Mouse (Mus musculus) WW6 (cell line): ENCODE results near the gene Prdm11.

Experiments used
- DNase-seq: peaks from one replicate; pipeline ENCODE4 v3.0.0-alpha.2; 2013; ENCODE audit warnings: low read depth, low spot score

The Prdm11 gene

DNA sequence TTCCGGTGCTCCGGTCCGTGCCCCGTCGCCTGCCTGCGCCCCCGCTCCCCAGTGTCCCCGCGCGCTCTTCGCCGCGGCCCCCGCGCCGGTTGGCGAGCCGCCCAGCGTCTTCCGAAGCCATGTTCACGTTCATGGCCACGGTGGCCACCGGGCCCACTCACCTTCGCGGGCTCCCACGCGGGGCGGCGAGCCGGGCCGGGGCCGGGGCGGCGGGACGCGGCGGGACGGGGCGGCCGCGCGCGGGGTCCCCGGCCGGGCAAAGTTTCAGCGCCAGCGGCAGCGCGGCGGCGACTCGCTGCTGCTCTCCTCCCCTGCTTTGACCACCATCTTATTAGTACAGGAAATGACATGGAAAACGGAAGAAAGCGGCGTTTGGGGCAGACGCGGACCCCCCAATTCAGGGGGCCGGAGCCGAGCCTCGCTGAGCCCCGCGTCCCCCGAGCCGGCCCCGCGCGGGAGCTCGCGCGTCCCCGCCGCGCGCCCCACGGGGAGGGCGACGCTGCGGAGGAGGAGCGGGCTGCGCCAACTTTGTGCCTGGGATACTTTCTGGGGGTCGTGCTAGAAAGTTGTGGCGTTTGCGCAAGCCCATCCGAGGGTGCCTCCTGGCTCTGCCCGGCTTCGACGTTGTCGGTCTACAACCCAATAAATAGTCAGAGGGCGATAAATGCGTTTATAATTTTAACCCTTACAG lies at the start of gene Prdm11:
TSS of gene Prdm11 (minus strand) at position 350 of the 691 bp plus-strand sequence.
- no peak for DNase-seq

DNA sequence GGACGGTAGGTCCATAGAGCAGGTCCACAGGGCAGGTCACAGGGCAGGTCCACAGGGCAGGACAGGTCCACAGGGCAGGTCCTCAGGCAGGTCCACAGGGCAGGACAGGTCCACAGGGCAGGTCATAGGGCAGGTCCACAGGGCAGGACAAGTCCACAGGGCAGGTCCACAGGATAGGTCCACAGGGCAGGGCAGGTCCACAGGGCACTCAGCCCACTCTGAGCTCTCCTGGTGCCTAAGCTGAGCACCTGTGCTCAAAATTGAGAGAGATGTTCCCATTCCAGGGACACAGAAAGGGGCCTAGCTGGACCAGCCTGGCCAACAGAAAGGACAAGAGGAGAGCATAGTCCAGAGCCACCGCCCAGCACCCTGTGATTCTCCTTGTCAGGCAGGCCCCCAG lies 46.4 kb upstream of the Prdm11 start:
- DNase-seq: no peak

DNA sequence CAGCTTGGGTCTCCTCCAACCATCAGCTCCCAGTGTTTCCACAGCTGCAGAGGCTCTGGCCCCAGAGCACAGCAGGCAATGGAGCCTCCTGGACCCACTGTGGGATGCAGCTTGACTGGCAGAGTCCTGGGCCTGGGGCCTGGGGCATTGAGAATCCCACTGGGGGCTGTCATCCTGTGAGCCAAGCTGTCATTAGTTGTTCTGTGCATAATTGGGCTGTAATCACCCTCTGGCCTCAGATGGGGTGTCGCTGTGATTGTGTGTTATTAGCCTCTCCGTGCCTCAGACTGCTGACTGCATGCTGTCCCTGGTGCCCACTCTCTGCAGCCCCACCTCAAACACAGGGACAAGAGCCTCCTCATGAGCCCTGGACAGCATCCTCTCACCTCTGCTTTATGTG lies 45.7 kb upstream of the Prdm11 start:
- DNase-seq: no peak

DNA sequence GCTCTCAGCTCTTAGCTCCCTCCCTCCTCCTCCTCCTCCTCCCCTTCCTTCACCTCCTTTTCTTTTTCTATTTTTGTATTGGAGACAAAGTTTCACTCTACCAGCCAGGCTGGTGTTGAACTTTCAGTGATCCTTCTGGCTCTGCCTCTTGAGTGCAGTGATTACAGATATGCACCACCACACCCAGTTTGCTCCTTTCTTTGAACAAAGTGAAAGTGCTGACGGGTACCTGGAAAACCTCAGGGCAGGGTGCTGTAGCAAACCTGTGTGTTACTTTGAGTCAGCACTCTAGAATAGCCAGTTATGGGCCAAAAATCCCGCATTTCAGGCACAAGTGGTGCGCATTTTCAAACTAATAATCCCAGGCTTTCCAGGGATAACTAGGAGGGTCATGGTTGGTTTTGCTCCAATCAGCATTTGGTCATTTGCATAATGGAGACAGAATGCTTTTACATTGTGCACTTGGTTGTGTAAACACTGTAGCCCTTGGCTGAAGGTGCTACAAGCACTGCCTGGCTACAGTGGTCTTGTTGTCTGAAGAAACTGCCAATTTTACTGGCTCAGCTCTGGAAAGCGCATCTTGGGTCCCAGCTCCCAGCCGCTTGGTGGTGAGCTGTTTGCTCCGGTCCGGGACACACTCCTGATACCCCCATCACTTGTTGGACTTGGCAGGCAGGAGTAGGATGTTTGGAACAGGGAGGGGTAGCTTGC lies 43.6 kb upstream of the Prdm11 start:
- no peak for DNase-seq

DNA sequence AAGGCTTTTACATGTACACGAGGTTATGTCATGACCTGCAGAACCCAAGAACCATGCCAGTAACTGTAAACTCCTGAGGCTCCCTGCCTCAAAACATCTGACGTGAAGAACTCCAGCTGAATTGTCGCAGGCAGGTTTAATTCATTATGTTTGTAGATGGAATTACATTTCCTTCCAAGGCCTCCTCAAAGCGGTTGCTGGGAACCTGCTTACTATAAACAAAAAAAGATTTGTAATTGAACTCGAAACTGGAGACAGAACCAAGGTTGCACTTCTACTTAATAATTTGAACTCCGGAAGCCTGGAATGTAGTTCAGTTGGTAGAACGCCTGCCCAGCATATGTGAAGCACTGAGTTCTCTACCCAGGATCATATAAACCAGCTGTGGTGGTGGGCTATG lies 42.0 kb upstream of the Prdm11 start:
- no peak for DNase-seq

DNA sequence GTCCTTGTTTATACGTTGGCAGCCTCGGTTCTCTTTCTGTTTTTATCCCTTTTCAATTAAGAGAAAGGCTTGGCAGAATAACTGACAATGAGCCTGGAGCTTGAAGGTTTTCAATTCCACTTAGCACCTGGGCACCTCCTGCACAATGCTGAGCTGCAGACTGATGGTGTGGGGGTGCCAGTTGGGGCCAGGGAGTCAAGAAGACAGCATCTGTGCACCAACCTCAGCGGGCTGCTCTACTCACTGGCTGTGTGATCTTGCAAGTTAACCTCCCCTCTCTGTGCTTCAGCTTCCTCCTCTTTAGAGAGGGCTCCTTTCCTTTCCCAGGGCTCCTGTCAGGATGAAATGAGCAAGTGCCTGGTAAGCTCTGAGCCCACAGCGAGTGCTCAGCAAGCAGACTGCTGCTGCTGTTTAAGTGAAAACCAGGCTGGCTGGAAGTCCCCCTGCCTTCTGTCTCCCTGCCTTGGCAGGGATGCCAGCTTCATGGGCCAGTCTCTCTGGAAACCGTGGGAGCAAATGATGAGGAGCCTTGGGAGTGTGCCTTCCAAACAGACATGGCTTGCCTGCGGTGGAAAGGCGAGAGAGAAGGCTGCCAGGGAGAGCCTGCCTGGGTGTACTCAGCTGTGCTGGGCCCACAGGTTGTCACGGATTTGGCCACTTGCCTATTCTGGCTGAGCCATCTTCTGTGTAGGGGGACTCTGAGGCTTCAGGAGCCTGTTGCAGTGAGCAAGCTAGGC lies 39.5 kb upstream of the Prdm11 start:
- no peak for DNase-seq

DNA sequence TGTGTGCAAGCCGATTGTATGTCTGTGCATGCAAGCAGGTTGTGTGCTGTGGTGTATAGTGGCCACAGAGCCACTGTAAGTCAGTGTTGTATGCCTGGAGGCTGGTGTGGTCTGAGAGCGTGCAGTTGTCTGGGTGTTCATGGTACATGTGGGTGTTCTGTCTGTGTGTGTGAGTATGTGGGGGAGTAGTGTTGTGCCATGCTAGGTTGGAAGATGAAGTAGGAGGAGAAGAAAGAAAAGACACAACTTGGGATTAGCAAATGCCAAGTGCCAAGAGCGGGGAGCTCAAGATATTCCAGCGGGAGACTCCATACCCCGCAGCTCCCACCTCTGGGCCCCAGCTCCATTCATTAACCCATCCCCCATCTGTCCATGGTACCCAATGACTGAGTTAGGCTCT lies 38.5 kb upstream of the Prdm11 start:
- no peak for DNase-seq

DNA sequence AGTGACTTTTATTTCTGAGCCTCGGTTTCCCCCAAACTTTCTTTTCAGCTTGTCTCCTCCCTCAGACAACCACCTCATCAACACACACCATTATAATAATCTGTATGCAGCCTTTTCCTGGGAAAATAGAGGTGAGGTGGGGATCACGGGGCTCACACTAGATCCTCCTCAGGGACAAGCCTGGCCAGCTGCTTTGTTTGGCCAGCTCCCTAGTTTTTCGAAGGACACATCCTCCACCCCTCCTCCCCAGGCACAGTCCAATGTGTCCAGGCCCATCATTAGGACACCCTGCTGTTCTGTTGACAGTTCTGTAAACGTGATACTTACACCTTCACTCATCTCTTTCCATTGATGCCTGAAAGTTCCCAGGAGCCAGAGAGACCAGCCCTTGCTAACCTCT lies 37.4 kb upstream of the Prdm11 start:
- DNase-seq: no peak

DNA sequence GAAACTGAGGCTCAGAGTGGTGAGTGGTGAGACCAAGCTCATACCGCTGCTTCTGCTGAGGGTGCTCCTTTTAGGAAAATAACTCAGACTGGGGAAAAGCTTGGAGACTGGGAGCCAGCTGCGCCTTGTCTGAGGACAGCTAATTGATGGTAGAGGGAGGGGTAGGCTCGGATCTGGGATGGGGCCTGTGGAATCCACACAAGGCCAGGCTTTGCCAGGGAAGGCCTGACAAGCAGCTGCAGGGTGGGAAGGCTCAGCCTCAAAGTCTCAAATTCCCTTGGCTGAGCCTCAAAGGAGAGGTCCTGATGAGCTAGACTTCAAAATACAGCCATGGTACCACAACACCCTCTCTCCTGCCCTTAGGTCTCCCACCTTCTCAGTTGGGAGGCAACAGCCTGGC lies 36.9 kb upstream of the Prdm11 start:
- no peak for DNase-seq

DNA sequence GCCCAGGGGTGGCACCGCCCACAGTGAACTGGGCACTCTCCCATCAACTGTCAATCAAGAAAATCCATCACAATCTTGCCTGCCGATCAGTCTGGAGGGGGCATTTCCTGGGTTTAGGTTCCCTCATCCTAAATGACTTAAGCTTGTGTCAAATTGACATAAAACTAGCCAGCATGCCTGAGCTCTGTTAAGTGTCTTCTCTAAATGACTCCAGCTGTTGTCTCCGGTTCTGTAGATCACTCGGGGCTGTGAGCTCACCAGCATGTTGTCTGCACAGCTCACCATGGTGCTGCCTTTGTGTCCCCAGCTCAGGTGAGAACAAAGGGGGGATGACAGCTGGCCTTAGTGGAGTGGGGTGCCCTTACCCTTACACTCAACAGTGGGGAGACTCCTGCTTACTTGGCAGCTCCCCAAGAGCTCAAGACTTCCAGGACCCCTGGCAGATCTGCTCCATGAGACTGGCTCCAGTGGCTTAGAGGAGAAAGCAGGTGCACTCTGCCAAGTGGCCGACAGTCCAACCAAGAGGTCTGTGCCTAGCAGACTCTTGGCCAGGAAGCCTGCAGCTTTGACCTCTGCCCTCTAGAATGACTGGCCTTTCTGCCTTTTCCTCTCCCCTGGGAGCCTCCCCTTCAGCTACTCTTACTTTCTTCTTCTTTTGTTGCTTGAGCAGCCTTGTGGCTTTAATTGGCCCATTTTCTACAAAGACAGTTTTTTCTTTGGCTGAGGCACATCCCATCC lies 35.1 kb upstream of the Prdm11 start:
- DNase-seq: no peak

DNA sequence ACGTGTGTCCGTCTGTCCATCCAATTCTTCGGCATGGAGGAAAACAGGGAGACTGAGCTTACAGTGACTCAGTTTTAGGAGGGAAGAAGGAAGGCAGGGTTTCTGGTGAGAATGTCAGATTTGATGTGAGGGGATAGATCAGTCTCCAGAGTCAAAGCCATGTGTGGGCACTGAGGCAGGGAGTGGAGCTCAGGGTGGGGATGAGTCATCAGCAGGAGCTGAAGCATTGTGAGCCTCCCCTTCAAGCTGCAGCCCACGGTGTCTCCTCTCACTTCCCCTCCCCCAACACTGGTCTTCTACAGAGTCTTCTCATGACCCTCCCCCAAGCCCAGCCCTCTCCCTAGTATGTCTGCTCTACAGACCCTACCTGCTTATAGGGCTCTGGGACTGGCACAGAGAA lies 33.4 kb upstream of the Prdm11 start:
- no peak for DNase-seq

DNA sequence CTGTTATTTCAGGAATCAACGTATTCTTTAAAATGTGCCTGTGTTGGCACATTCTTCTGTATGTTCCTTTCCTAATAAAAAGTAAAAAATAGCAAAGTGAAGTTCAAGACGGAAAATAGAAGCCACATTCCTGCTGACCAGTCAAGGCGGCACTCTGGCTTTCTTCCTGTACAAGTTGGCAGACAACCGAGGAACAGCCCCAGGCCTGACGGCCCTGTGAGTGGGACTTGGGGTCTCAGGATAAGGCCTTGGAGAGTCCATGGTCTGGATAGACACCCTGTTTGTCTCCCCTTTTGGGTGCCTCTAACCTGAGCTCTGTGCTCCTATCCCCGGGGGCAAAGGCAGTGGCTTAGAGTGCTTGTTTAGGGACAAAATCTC lies 30.6 kb upstream of the Prdm11 start:
- DNase-seq: no peak

DNA sequence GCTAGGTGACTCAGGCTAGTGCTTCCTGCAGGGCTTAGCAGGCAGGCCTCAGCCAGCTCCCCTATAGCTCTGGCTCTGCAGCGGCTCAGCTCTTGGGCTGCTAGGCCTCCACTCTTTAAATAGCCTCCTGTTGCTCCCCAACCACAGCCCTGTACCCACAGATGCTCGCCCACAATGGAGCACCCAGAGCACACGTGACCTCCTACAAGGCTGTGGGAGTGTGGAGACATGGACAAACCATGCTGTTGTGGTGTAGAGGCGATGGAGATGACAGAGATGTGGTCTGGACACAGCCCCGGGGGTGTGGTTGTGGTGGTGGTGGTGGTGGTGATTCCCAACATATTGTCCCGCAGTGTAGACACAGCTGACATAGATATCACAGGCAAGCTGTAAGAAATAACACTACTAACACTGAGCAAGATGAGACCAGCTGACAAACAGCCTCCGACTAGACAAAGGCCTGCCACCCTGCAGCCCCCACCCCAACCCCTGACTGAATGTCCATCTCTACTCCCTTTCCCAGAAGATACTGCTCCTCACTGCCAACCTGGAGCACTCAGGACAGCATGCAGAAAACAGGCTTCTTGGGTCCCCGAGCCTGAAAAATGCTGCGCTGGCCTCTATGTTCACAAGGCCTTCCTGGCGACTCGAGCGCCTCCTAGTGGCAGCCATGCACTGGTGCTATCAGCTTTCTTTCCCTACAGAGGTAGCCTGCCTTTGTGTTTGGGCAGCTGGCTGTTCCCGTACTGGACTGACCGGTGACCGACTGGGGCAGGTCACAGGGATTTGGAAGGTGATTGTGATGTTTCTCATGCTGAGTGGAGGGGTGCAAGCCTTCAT lies 30.0 kb upstream of the Prdm11 start:
- DNase-seq: peak; percentile 39

DNA sequence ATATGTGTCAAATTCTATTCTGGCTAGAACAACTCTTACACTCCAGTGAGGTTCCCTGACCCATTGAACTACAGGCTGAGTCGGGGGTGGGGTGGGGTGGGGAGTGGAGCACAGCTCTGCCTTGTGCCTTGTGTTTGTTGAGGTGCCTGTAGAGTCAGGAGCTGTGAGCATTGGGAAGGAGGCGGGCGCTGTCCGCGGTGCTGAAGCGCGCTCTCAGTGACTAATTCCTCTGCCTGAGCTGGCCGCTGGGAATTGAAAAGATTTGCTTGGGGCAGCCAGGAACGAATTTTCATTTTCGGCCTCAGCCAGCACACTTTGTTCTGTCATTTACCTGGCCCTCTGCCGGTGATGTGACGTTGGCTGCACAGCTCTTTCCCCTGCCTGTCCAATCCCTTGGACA lies 25.7 kb upstream of the Prdm11 start:
- peak; percentile 16 for DNase-seq

DNA sequence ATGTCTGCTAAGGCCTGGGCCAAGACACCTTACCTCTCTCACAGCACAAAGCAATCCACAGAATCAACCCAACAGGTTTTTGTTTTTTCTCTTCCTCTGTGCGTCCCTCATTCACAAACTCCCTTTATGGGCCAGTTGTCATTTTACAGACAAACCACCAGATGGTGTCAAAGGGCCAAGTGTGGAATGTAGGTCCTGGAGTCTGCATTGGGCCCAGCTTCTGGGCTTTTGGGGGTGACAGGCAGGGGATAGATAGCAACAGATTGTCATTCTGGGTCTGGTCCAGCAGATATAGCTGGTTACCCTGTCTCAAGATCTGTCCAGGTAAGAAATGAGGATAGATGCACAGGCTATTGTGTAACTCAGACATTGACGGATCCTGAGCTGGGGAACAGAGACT lies 23.0 kb upstream of the Prdm11 start:
- no peak for DNase-seq

DNA sequence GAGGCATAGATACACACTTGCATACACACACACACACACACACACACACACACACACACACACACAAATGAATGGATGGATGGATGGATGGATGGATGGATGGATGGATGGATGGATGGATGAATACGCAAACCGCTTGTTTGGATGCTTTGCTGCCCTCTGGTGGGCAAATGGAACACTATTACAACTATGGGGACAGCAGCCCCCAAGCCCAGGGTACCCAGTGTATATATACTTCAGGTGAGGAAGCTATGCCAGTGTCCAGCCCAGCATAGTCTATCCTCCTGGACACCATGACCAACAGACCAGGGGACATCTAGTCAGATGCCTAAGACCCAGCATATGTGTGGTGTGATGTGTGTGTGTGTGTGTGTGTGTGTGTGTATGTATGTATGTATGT lies 17.4 kb upstream of the Prdm11 start:
- DNase-seq: no peak

DNA sequence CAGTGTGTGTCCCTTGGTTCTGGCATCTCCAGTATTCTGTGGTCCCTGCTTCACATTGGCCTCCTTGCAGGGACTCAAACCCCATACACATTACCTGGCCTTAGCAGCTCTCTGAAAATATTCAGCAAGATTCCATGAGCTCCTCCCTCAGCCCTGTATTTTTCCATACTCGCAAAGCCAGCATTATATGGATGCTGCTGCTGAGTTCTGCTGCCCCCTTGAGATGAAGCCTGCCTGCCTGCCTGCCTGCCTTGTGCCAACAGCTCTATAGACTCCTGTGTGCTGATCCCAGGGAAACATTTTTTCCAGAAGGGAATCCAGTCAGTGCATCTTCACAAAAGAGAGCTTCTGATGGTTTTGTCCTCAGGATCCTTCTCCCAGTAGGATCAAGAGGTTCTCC lies 5.9 kb upstream of the Prdm11 start:
- no peak for DNase-seq

DNA sequence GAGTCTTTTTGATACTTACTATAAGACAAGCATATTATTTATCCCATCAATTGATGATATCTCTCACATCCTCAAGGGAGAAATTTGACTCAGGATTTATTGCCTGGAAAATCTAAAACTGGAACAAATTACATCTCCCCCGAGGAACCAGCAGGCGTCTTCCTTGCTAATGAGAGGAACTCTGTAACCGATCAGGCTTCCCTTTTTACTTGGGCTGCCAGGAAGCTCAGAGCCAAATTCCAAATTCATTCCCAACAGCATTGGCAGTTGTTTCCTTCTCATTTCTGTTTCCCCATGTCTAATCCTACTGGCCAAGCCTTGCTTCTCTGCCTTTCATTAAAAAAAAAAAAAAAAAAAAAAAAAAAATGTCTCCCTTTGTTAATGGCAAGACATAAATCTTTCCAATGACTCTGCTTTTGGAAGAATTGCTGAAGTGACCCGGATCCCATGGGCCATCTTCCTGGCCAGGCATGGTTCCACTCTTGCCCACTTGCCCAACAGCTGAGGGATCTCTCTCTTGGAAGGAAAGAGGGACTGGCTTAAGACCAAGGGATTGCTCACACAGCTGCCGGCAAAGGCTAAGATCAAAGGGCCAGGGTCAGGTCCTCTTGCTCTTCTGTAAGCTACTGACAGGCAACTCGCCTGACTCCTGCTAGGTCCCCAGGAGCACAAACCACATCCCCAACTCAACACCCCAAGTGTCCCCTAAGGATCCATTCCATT lies 2.8 kb upstream of the Prdm11 start:
- DNase-seq: no peak

DNA sequence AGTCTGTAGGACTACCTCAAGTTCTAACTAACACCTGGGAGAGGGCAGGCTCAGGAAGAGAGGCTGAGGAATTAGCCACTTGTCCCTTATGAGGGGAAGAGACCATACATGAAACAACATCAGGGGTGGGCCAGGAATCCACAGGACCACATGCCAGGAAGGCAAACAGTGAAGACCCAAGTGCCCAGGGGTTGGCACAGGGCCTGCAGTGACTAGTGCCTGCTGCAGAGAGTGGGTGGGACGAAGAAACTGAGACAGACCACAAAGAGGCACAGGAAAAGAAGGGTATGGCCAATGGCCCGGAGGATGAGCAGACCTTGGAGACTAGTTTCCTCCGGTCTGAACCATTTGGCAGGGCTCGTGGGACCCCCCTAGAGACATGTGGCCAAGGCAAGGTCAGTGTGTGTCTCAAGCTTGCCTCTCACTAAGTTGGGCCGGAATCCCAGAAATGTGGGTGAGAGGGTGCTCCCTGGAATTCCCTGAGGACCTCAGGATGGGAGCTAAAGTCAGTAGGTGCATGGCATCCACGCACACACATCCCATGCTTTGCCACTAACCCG lies 1.6 kb upstream of the Prdm11 start:
- no peak for DNase-seq

DNA sequence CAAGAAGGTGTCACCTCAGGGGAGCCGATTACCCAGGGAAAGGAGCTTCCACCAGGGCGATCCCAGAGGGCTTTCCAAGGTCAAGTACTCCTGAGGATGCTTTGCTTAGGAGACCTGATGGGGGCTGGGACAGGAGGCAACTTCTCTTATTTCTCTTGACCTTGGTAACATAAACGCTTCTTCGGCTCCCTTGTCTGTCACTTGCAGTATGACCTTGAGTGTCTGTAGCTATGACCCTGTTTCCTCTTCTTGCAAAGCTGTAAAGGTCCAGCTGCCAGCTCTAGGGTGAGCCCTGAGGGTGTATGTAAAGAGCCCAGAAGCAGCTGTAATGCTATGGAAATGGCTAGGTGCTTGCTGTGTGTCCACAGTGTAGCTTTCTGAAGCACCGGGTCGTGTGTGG lies 1.1 kb upstream of the Prdm11 start:
- DNase-seq: no peak

DNA sequence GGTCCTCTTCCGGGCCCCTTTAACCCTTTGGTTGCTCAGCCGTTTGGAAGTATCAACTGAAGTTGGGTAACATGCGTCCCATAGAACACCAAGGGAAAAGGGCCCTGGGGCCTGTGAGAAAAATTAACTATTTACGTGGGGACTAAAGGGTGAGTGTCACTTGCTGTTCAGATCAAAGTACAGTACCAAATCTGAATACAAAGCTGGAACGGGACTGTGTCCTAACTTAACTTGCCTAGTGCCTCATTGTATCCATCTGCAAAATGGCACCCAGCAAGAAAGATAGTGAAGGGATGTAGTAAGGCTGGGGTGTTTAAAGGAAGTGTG lies 505 bp upstream of the Prdm11 start:
- no peak for DNase-seq
